Comparison of ENCODE assay signal across 8 mouse cellular contexts in the genomic region with DNA sequence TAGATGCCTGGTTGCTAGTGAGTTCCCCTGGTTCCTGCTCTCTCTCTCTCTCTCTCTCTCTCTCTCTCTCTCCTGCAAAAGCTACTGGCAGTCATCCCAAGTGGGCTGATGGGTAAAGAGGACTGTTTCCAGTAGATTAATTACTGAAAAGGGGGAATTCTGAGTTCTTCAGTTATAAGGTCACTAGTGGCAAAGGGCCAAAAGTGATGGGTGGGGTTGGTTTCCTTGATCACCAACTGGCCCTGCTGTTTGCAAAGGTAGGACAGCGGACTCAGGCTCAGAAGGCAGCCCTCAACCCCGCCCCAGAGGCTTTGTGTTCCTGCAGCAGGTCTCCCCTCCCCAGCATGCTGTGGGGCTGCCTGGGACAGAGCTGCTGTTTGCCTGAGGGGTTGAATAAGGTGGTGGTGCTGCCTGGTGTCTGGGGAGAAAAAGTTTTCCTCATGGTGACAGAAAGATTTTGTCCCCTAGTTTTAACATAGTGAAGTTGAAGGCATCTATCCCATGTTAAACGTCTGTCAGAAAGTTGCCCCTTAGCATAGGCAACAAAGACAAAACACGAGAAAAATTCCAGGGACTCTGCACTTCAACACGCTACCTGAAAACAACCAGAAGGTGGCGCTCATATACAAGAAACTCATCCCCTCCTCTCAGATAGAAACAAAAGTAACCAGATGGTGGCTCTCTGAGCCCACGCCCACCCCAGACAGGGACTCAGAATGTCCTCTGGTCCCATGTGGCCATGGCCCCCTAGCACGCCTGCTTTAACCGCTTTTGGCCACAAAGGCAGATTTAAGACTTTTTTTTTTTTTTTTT. TPM values are rescaled to one million over a fixed set of nuclear protein-coding genes. Genes with fewer than 3 reads are reported as not detected.
DNase-seq lines count a peak whose midpoint lies in the region; ATAC-seq and TF ChIP-seq lines count a peak whose summit lies in the region.

No protein-coding gene starts in this region.

- WGBS in embryonic facial prominence, embryonic 13.5 days = 1% methylated on average over 9 of the region's 9 CpGs
- WGBS in kidney, adult 2 months = under 1% methylated on average over 9 of the region's 9 CpGs
- WGBS in limb, embryonic 11.5 days = 1% methylated on average over 9 of the region's 9 CpGs
- WGBS in midbrain, embryonic 13.5 days = under 1% methylated on average over 9 of the region's 9 CpGs

- TF ChIP-seq POLR2A in kidney, adult 2 months (IDR thresholded peaks at IDR 0.05; ENCODE audit: low read depth, low read length) = no peak

- 0 out of 2 replicates have a peak overlapping the region, but pooled peaks have one; percentile 49 for H3K9ac ChIP-seq in embryonic facial prominence, embryonic 13.5 days
- H3K9ac ChIP-seq in limb, embryonic 11.5 days (ENCODE audit: low read length) = no peak overlapping the region
- H3K9ac ChIP-seq in midbrain, embryonic 13.5 days (replicated peaks) = no peak overlapping the region

- no peak overlapping the region; the same call in 1 of the 2 replicates for H3K27ac ChIP-seq in embryonic facial prominence, embryonic 13.5 days
- peak overlapping the region; percentile 56; the same call in 1 of the 2 replicates for H3K27ac ChIP-seq in kidney, adult 2 months (ENCODE audit: insufficient read depth, low read depth, low read length)
- no peak overlapping the region for H3K27ac ChIP-seq in limb, embryonic 11.5 days (replicated peaks; ENCODE audit: low read depth, low read length)
- H3K27ac ChIP-seq in midbrain, embryonic 13.5 days = peak overlapping the region; percentile 27; the same call in 1 of the 2 replicates

- H3K9me3 ChIP-seq in embryonic facial prominence, embryonic 13.5 days = no peaks in the 10 kb centered on the region
- no peaks in the 10 kb centered on the region for H3K9me3 ChIP-seq in limb, embryonic 11.5 days (ENCODE audit: control insufficient read depth, low read length)
- H3K9me3 ChIP-seq in midbrain, embryonic 13.5 days = no peaks in the 10 kb centered on the region

- ATAC-seq in embryonic facial prominence, embryonic 13.5 days (ENCODE audit: insufficient number of reproducible peaks, insufficient read depth, low FRiP score, low TSS enrichment, low read depth) = peak; percentile 72
- peak; percentile 80 for ATAC-seq in limb, embryonic 11.5 days (ENCODE audit: insufficient number of reproducible peaks, low FRiP score, low TSS enrichment, low read depth)
- peak; percentile 84 for ATAC-seq in midbrain, embryonic 13.5 days

- peak overlapping the region; percentile 43 for H3K4me2 ChIP-seq in embryonic facial prominence, embryonic 13.5 days
- no peak overlapping the region for H3K4me2 ChIP-seq in limb, embryonic 11.5 days (ENCODE audit: low read depth, severe bottlenecking)
- no peak overlapping the region for H3K4me2 ChIP-seq in midbrain, embryonic 13.5 days (replicated peaks)

- no peaks in the 10 kb centered on the region for H3K36me3 ChIP-seq in embryonic facial prominence, embryonic 13.5 days
- no peaks in the 10 kb centered on the region for H3K36me3 ChIP-seq in kidney, adult 2 months (ENCODE audit: control insufficient read depth, insufficient read depth, low read length)
- H3K36me3 ChIP-seq in limb, embryonic 11.5 days (ENCODE audit: control insufficient read depth, insufficient read depth, low read length) = no peaks in the 10 kb centered on the region
- no peaks in the 10 kb centered on the region for H3K36me3 ChIP-seq in midbrain, embryonic 13.5 days

- H3K27me3 ChIP-seq in embryonic facial prominence, embryonic 13.5 days = peaks cover 15% of the 10 kb centered on the region
- H3K27me3 ChIP-seq in kidney, adult 2 months (replicated peaks; ENCODE audit: control insufficient read depth, insufficient read depth, low read length) = no peaks in the 10 kb centered on the region
- no peaks in the 10 kb centered on the region for H3K27me3 ChIP-seq in limb, embryonic 11.5 days (ENCODE audit: control insufficient read depth, insufficient read depth, low read length)
- peaks cover 9% of the 10 kb centered on the region for H3K27me3 ChIP-seq in midbrain, embryonic 13.5 days

- no peak overlapping the region for H3K4me3 ChIP-seq in embryonic facial prominence, embryonic 13.5 days
- H3K4me3 ChIP-seq in kidney, adult 2 months (ENCODE audit: insufficient read depth, low read depth, low read length) = no peak overlapping the region
- no peak overlapping the region for H3K4me3 ChIP-seq in limb, embryonic 11.5 days (ENCODE audit: low read depth, low read length)
- H3K4me3 ChIP-seq in midbrain, embryonic 13.5 days (replicated peaks) = no peak overlapping the region

- peaks cover 12% of the 10 kb centered on the region for H3K4me1 ChIP-seq in embryonic facial prominence, embryonic 13.5 days
- H3K4me1 ChIP-seq in kidney, adult 2 months (ENCODE audit: control insufficient read depth, insufficient read depth, low read length) = peaks cover 6% of the 10 kb centered on the region; the same call in 1 of the 2 replicates
- H3K4me1 ChIP-seq in limb, embryonic 11.5 days (ENCODE audit: control insufficient read depth, insufficient read depth, low read length) = no peaks in the 10 kb centered on the region
- peaks cover 10% of the 10 kb centered on the region; the same call in 1 of the 2 replicates for H3K4me1 ChIP-seq in midbrain, embryonic 13.5 days (replicated peaks)

- peak; percentile 74 for DNase-seq in B cell, adult 2 months
- DNase-seq in adrenal gland, postnatal 25 days = peak; percentile 36
- DNase-seq in heart, adult 8-10 months (ENCODE audit: low spot score) = peak; percentile 78
- DNase-seq in kidney, adult 2 months = peak; percentile 79
- DNase-seq in limb, embryonic 11.5 days (ENCODE audit: low spot score) = peak; percentile 80
- peak; percentile 22 to 45 for DNase-seq in spleen, adult 18-20 months

- TF ChIP-seq CTCF in kidney, adult 2 months (conservative IDR thresholded peaks at IDR 0.05; ENCODE audit: insufficient read depth, insufficient read length, low read depth, low read length) = peak; percentile 54

RNA-seq across cellular contexts. Expression of gene Uevld, which starts 4.7 kb away (rescaled TPM):
- 16.7 and 19.1 TPM in 2 replicates for total RNA-seq in adrenal gland, postnatal 25 days (2021)
- polyA plus RNA-seq in embryonic facial prominence, embryonic 13.5 days (2015; fragmentation: Nextera tagmentation; extraction: Ambion mirVana) = 10.3 and 11.2 TPM in 2 replicates
- 10 to 100 TPM; 10.1 to 14.9 (median 12.7) TPM for total RNA-seq in heart, adult 8-10 months (2022)
- 3.8 and 4.0 TPM in 2 replicates for polyA plus RNA-seq in kidney, adult 2 months (2012; rRNA removed)
- 14.3 and 15.2 TPM in 2 replicates for polyA plus RNA-seq in limb, embryonic 11.5 days (2014; fragmentation: Nextera tagmentation; extraction: Ambion mirVana)
- 7.4 and 7.5 TPM in 2 replicates for polyA plus RNA-seq in midbrain, embryonic 13.5 days (2015; fragmentation: Nextera tagmentation; extraction: Ambion mirVana)

RNA-seq across cellular contexts. Expression of gene Gm9999, which starts 20.4 kb away (rescaled TPM):
- not detected in 2 replicates for total RNA-seq in adrenal gland, postnatal 25 days (2021)
- polyA plus RNA-seq in embryonic facial prominence, embryonic 13.5 days (2015; fragmentation: Nextera tagmentation; extraction: Ambion mirVana) = not detected in 2 replicates
- not detected for total RNA-seq in heart, adult 8-10 months (2022)
- 0.46 TPM in 1 of 2 replicates, not detected in the other for polyA plus RNA-seq in kidney, adult 2 months (2012; rRNA removed)
- not detected in 2 replicates for polyA plus RNA-seq in limb, embryonic 11.5 days (2014; fragmentation: Nextera tagmentation; extraction: Ambion mirVana)
- polyA plus RNA-seq in midbrain, embryonic 13.5 days (2015; fragmentation: Nextera tagmentation; extraction: Ambion mirVana) = not detected in 2 replicates

RNA-seq across cellular contexts. Expression of gene Tsg101, which starts 43.2 kb away (rescaled TPM):
- 88.4 and 93.9 TPM in 2 replicates for total RNA-seq in adrenal gland, postnatal 25 days (2021)
- polyA plus RNA-seq in embryonic facial prominence, embryonic 13.5 days (2015; fragmentation: Nextera tagmentation; extraction: Ambion mirVana) = 198 TPM in 2 replicates
- total RNA-seq in heart, adult 8-10 months (2022) = 10 to 100 TPM; 57.8 to 72.1 (median 60.1) TPM
- polyA plus RNA-seq in kidney, adult 2 months (2012; rRNA removed) = 74.8 and 80.7 TPM in 2 replicates
- 268 and 272 TPM in 2 replicates for polyA plus RNA-seq in limb, embryonic 11.5 days (2014; fragmentation: Nextera tagmentation; extraction: Ambion mirVana)
- polyA plus RNA-seq in midbrain, embryonic 13.5 days (2015; fragmentation: Nextera tagmentation; extraction: Ambion mirVana) = 419 and 434 TPM in 2 replicates

RNA-seq across cellular contexts. Expression of gene Spty2d1, which starts 45.2 kb away (rescaled TPM):
- 18.9 and 19.0 TPM in 2 replicates for total RNA-seq in adrenal gland, postnatal 25 days (2021)
- polyA plus RNA-seq in embryonic facial prominence, embryonic 13.5 days (2015; fragmentation: Nextera tagmentation; extraction: Ambion mirVana) = 18.8 and 20.0 TPM in 2 replicates
- total RNA-seq in heart, adult 8-10 months (2022) = 1 to 10 TPM; 5.7 to 6.4 (median 6.2) TPM
- polyA plus RNA-seq in kidney, adult 2 months (2012; rRNA removed) = 6.3 and 7.2 TPM in 2 replicates
- polyA plus RNA-seq in limb, embryonic 11.5 days (2014; fragmentation: Nextera tagmentation; extraction: Ambion mirVana) = 12.2 and 14.0 TPM in 2 replicates
- 9.5 and 9.6 TPM in 2 replicates for polyA plus RNA-seq in midbrain, embryonic 13.5 days (2015; fragmentation: Nextera tagmentation; extraction: Ambion mirVana)

Comparison
In these comparisons a context has a peak if more than half of its experiments do, and no peak if none do; other contexts are left out.
1. H3K27ac ChIP-seq: peak in kidney, adult 2 months (single experiment) and midbrain, embryonic 13.5 days (single experiment); none in embryonic facial prominence, embryonic 13.5 days (single experiment) and limb, embryonic 11.5 days (single experiment).
2. Peak in every context shown above with its lines, with median percentiles within 50 percentile points of each other: DNase-seq and ATAC-seq.